Mouse (Mus musculus): ENCODE results near the gene Tmed8. TPM values are rescaled to one million over a fixed set of nuclear protein-coding genes. Genes with fewer than 3 reads are reported as not detected.

Tmed8 gene
- 19.9 TPM for polyA plus RNA-seq (2015; fragmentation: Illumina TruSeq; extraction: RNeasy Lipid Tissue Mini Kit (QIAGEN cat#74804); ENCODE audit: low read depth, low replicate concordance)

GRCm38 (mm10) chr12:87199973-87200586 is at the start of gene Tmed8:
TSS of gene Tmed8 (minus strand) at chr12:87200454.

DNA sequence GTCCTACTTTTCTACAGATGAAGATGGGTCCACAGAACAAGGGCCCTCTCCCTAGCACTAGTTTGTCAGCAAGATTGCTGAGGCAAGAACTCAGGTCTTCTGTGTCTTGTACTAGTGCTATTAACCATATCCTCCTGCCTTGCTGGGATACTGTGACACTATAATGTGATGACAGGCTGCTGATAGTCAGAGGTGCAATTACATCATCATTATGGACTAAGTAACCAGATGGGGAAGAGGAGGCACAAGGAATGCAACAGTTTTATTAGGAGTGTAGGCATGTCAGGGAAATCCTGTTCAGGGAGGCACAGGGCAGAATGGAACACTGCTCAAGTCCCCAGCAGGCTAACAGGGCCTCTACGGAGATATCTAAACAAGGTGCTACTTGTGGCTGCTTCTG is 38.4 kb upstream of the Tmed8 start, which contains the start of gene Noxred1:
Noxred1 (minus strand) TSS at position 101 of the 400 bp plus-strand sequence.

DNA sequence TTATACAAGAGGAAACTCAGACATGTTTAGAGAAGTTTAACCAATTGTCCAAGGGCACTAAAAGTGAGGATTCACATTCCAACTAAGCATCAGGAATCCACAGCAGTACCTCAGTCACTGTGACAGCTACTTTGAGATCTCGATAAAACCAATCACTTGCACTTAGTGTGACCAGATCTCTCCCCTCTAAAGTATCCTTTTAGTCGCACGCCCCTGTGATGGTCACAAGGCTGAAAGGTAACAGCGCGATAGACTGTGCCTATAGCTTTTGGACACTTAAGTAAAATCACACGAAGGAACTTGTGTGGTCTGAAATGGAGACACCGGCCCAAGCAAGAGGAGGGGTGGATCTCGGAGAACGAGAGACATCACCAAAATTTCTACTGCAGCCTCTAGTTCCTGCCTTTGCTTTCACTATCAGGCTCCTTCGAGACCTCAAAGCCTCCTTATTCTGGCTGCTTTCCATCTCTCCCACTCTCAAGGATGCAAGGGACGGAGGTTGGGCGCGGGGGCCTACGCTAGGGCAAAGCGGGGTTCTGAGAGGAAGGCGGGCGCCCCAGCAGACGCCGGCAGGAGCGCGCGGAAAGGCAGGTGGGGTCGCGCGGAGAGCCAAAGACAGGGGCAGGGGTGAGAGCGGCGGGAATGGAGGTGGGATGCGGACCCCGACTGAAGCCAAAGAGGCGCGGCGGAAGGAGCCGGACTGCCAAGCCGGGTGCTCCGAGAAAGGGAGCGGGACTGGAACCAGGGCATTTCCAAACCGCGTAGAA is 865 bp downstream of the Tmed8 start, which contains the start of gene Samd15:
Samd15 (plus strand) TSS at position 518 of the 767 bp plus-strand sequence.

GRCm38 (mm10) chr12:87147395-87148089 is 52.7 kb downstream of the Tmed8 start, which contains the start of gene Pomt2:
TSS of gene Pomt2 (minus strand) at chr12:87147968.

GRCm38 (mm10) chr12:87146966-87147365 is 53.3 kb downstream of the Tmed8 start, which contains the start of gene Gstz1:
TSS of gene Gstz1 (plus strand) at chr12:87147165.

Other genes with a start within 250 kb of the Tmed8 start
- gene Zdhhc22, start 210.0 kb downstream of the Tmed8 start, polyA plus RNA-seq (2015; fragmentation: Illumina TruSeq; extraction: RNeasy Lipid Tissue Mini Kit (QIAGEN cat#74804); ENCODE audit: low read depth, low replicate concordance) = 44.4 TPM
- 28.0 TPM for gene Tmem63c, start 179.1 kb downstream of the Tmed8 start, polyA plus RNA-seq (2015; fragmentation: Illumina TruSeq; extraction: RNeasy Lipid Tissue Mini Kit (QIAGEN cat#74804); ENCODE audit: low read depth, low replicate concordance)
- 10.7 TPM for gene Ngb, start 97.9 kb downstream of the Tmed8 start, polyA plus RNA-seq (2015; fragmentation: Illumina TruSeq; extraction: RNeasy Lipid Tissue Mini Kit (QIAGEN cat#74804); ENCODE audit: low read depth, low replicate concordance)
- 66.3 TPM for gene Gstz1, start 53.3 kb downstream of the Tmed8 start, polyA plus RNA-seq (2015; fragmentation: Illumina TruSeq; extraction: RNeasy Lipid Tissue Mini Kit (QIAGEN cat#74804); ENCODE audit: low read depth, low replicate concordance)
- gene Pomt2, start 52.5 kb downstream of the Tmed8 start, polyA plus RNA-seq (2015; fragmentation: Illumina TruSeq; extraction: RNeasy Lipid Tissue Mini Kit (QIAGEN cat#74804); ENCODE audit: low read depth, low replicate concordance) = 13.0 TPM
- gene Samd15, start 731 bp downstream of the Tmed8 start, polyA plus RNA-seq (2015; fragmentation: Illumina TruSeq; extraction: RNeasy Lipid Tissue Mini Kit (QIAGEN cat#74804); ENCODE audit: low read depth, low replicate concordance) = 3.8 TPM
- 1.4 TPM for gene Noxred1, start 38.3 kb upstream of the Tmed8 start, polyA plus RNA-seq (2015; fragmentation: Illumina TruSeq; extraction: RNeasy Lipid Tissue Mini Kit (QIAGEN cat#74804); ENCODE audit: low read depth, low replicate concordance)
- gene Vipas39, start 65.8 kb upstream of the Tmed8 start, polyA plus RNA-seq (2015; fragmentation: Illumina TruSeq; extraction: RNeasy Lipid Tissue Mini Kit (QIAGEN cat#74804); ENCODE audit: low read depth, low replicate concordance) = 59.1 TPM
- gene Ahsa1, start 66.0 kb upstream of the Tmed8 start, polyA plus RNA-seq (2015; fragmentation: Illumina TruSeq; extraction: RNeasy Lipid Tissue Mini Kit (QIAGEN cat#74804); ENCODE audit: low read depth, low replicate concordance) = 241 TPM
- not detected for gene Ism2, start 99.3 kb upstream of the Tmed8 start, polyA plus RNA-seq (2015; fragmentation: Illumina TruSeq; extraction: RNeasy Lipid Tissue Mini Kit (QIAGEN cat#74804); ENCODE audit: low read depth, low replicate concordance)
- 29.7 TPM for gene Sptlc2, start 187.9 kb upstream of the Tmed8 start, polyA plus RNA-seq (2015; fragmentation: Illumina TruSeq; extraction: RNeasy Lipid Tissue Mini Kit (QIAGEN cat#74804); ENCODE audit: low read depth, low replicate concordance)
- gene Slirp, start 243.4 kb upstream of the Tmed8 start, polyA plus RNA-seq (2015; fragmentation: Illumina TruSeq; extraction: RNeasy Lipid Tissue Mini Kit (QIAGEN cat#74804); ENCODE audit: low read depth, low replicate concordance) = 118 TPM
- gene Alkbh1, start 243.6 kb upstream of the Tmed8 start, polyA plus RNA-seq (2015; fragmentation: Illumina TruSeq; extraction: RNeasy Lipid Tissue Mini Kit (QIAGEN cat#74804); ENCODE audit: low read depth, low replicate concordance) = 17.2 TPM

Data from brain, adult 10 weeks (tissue).